Comparison of ENCODE assay signal across 15 mouse cellular contexts in the genomic region with DNA sequence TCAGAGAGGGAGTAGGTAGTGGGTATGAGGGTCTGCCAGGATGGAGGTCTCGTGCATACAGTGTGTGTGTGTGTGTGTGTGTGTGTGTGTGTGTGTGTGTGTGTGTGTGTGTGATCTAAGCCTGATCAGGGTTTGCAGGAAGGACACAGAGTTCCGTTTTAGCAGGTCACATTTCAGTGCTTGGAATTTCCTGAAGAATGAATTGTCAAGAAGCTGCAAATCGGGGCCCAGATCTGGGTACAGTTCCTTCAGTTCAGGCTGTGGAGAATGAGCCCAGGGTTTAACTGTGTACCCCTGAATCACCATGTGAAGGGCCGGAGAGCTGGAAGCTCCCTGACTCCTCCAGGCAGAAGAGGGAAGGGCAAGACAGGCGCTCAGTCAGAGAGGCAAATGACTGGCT. TPM values are rescaled to one million over a fixed set of nuclear protein-coding genes. Genes with fewer than 3 reads are reported as not detected.
A peak's percentile ranks its signal among the peaks of the same experiment; 100 is the strongest.
DNase-seq lines count a peak whose midpoint lies in the region; ATAC-seq and TF ChIP-seq lines count a peak whose summit lies in the region.
"Had no signal": no experiment of that assay in that cellular context is flagged by ENCODE, and none has a peak within 500 bp of the region (broad histone marks: within the 10 kb centered on the region; RNA-seq: fewer than 3 reads in every experiment).

No protein-coding gene starts in this region.

- WGBS in heart, embryonic 10.5 days = 54% methylated on average over 5 of the region's 5 CpGs
- 51% methylated on average over 5 of the region's 5 CpGs for WGBS in heart, embryonic 11.5 days (ENCODE audit: insufficient replicate concordance)
- WGBS in kidney, postnatal 0 days = 43% methylated on average over 5 of the region's 5 CpGs
- WGBS in embryonic facial prominence, embryonic 13.5 days = 30% methylated on average over 5 of the region's 5 CpGs

- H3K4me2 ChIP-seq in heart, embryonic 11.5 days = no peak overlapping the region
- H3K4me2 ChIP-seq in kidney, postnatal 0 days (ENCODE audit: low read length) = no peak overlapping the region
- H3K4me2 ChIP-seq in embryonic facial prominence, embryonic 13.5 days = no peak overlapping the region
- H3K4me2 ChIP-seq: neural tube, embryonic 15.5 days had no signal

- H3K27ac ChIP-seq in heart, embryonic 10.5 days = peak overlapping the region; percentile 29; the same call in 1 of the 2 replicates
- no peak overlapping the region for H3K27ac ChIP-seq in heart, embryonic 11.5 days (ENCODE audit: low read depth, low read length)
- peak overlapping the region; percentile 33; the same call in 1 of the 2 replicates for H3K27ac ChIP-seq in kidney, postnatal 0 days
- H3K27ac ChIP-seq in embryonic facial prominence, embryonic 13.5 days = peak overlapping the region; percentile 33; the same call in 1 of the 2 replicates
- H3K27ac ChIP-seq: neural tube, embryonic 15.5 days had no signal

- peaks cover 31% of the 10 kb centered on the region for H3K4me1 ChIP-seq in heart, embryonic 10.5 days
- 0 out of 2 replicates have a peak, but pooled peaks cover 6% of the 10 kb centered on the region for H3K4me1 ChIP-seq in heart, embryonic 11.5 days (ENCODE audit: control insufficient read depth, insufficient read depth, low read length)
- H3K4me1 ChIP-seq in kidney, postnatal 0 days (replicated peaks; ENCODE audit: insufficient read depth, low read length) = peaks cover 8% of the 10 kb centered on the region; the same call in 1 of the 2 replicates
- peaks cover 61% of the 10 kb centered on the region for H3K4me1 ChIP-seq in E14TG2a.4 (replicated peaks; ENCODE audit: low read depth, low read length)
- H3K4me1 ChIP-seq in embryonic facial prominence, embryonic 13.5 days = peaks cover 34% of the 10 kb centered on the region

- DNase-seq in heart, embryonic 10.5 days (ENCODE audit: low spot score) = no peak
- peak; percentile 46 for DNase-seq in kidney, postnatal 0 days (ENCODE audit: low spot score)
- DNase-seq in kidney, postnatal 10 days = no peak
- DNase-seq: adrenal gland, postnatal 10 days; cerebellum, adult 9-10 months; embryo, embryonic 11 days; lung, adult 18-20 months; retina, postnatal 1 day had no signal

- TF ChIP-seq CTCF in kidney, postnatal 0 days (IDR thresholded peaks at IDR 0.05; ENCODE audit: low read depth) = no peak
- no peak for TF ChIP-seq CTCF in E14TG2a.4 (conservative IDR thresholded peaks at IDR 0.05; ENCODE audit: low read length)

- no peaks in the 10 kb centered on the region for H3K9me3 ChIP-seq in heart, embryonic 10.5 days
- H3K9me3 ChIP-seq in heart, embryonic 11.5 days (replicated peaks; ENCODE audit: control insufficient read depth, low read length) = no peaks in the 10 kb centered on the region
- no peaks in the 10 kb centered on the region for H3K9me3 ChIP-seq in kidney, postnatal 0 days (replicated peaks; ENCODE audit: low read length)
- H3K9me3 ChIP-seq in E14TG2a.4 (ENCODE audit: low read length) = no peaks in the 10 kb centered on the region
- no peaks in the 10 kb centered on the region for H3K9me3 ChIP-seq in embryonic facial prominence, embryonic 13.5 days
- H3K9me3 ChIP-seq: neural tube, embryonic 15.5 days had no signal

- H3K4me3 ChIP-seq in heart, embryonic 10.5 days = no peak overlapping the region
- H3K4me3 ChIP-seq in heart, embryonic 11.5 days (ENCODE audit: low read depth, low read length) = no peak overlapping the region
- no peak overlapping the region for H3K4me3 ChIP-seq in kidney, postnatal 0 days (replicated peaks; ENCODE audit: low read depth, low read length)
- 0 out of 2 replicates have a peak overlapping the region, but pooled peaks have one; percentile 41 for H3K4me3 ChIP-seq in E14TG2a.4 (replicated peaks; ENCODE audit: low read length)
- no peak overlapping the region for H3K4me3 ChIP-seq in embryonic facial prominence, embryonic 13.5 days
- H3K4me3 ChIP-seq: neural tube, embryonic 15.5 days had no signal

- no peak for ATAC-seq in heart, embryonic 11.5 days (replicated peaks; ENCODE audit: insufficient number of reproducible peaks, low FRiP score, low TSS enrichment)
- no peak for ATAC-seq in kidney, postnatal 0 days (replicated peaks; ENCODE audit: low FRiP score, low read depth)
- no peak for ATAC-seq in embryonic facial prominence, embryonic 13.5 days (ENCODE audit: insufficient number of reproducible peaks, insufficient read depth, low FRiP score, low TSS enrichment, low read depth)
- no peak for ATAC-seq in granulocyte monocyte progenitor cell, adult 5-6 weeks (replicated peaks; ENCODE audit: poor library complexity, severe bottlenecking)

- no peaks in the 10 kb centered on the region for H3K36me3 ChIP-seq in heart, embryonic 10.5 days
- H3K36me3 ChIP-seq in heart, embryonic 11.5 days (ENCODE audit: control insufficient read depth, insufficient read depth, low read length) = no peaks in the 10 kb centered on the region
- H3K36me3 ChIP-seq in kidney, postnatal 0 days (ENCODE audit: insufficient read depth, low read length) = no peaks in the 10 kb centered on the region
- no peaks in the 10 kb centered on the region for H3K36me3 ChIP-seq in E14TG2a.4 (ENCODE audit: insufficient read depth, low read length)
- no peaks in the 10 kb centered on the region for H3K36me3 ChIP-seq in embryonic facial prominence, embryonic 13.5 days
- H3K36me3 ChIP-seq: neural tube, embryonic 15.5 days had no signal

- H3K9ac ChIP-seq in heart, embryonic 11.5 days (ENCODE audit: low read depth, low read length) = no peak overlapping the region
- H3K9ac ChIP-seq in kidney, postnatal 0 days (ENCODE audit: low read depth, low read length) = no peak overlapping the region
- H3K9ac ChIP-seq in embryonic facial prominence, embryonic 13.5 days = no peak overlapping the region
- H3K9ac ChIP-seq: neural tube, embryonic 15.5 days had no signal

- H3K27me3 ChIP-seq in heart, embryonic 10.5 days (ENCODE audit: insufficient read depth, poor library complexity, severe bottlenecking) = 0 out of 2 replicates have a peak, but pooled peaks cover 14% of the 10 kb centered on the region
- H3K27me3 ChIP-seq in heart, embryonic 11.5 days (ENCODE audit: control insufficient read depth, insufficient read depth, low read length) = no peaks in the 10 kb centered on the region
- H3K27me3 ChIP-seq in kidney, postnatal 0 days (ENCODE audit: insufficient read depth, low read length) = no peaks in the 10 kb centered on the region
- peaks cover 9% of the 10 kb centered on the region for H3K27me3 ChIP-seq in E14TG2a.4 (ENCODE audit: insufficient read depth, low read length)
- no peaks in the 10 kb centered on the region for H3K27me3 ChIP-seq in embryonic facial prominence, embryonic 13.5 days
- H3K27me3 ChIP-seq: neural tube, embryonic 15.5 days had no signal

RNA-seq across cellular contexts. Expression of a gene that starts 6.3 kb away (rescaled TPM):
- 32.0 and 37.7 TPM in 2 replicates for polyA plus RNA-seq in heart, embryonic 10.5 days (2016; fragmentation: Nextera tagmentation; extraction: Ambion mirVana)
- polyA plus RNA-seq in heart, embryonic 11.5 days (2014; fragmentation: Nextera tagmentation; extraction: Ambion mirVana) = 29.9 and 33.0 TPM in 2 replicates
- 79.5 and 83.5 TPM in 2 replicates for polyA plus RNA-seq in kidney, postnatal 0 days (2015; fragmentation: Nextera tagmentation; extraction: Ambion mirVana)
- 40.7 and 43.1 TPM in 2 replicates for polyA plus RNA-seq in embryonic facial prominence, embryonic 13.5 days (2015; fragmentation: Nextera tagmentation; extraction: Ambion mirVana)
- total RNA-seq in granulocyte monocyte progenitor cell, adult 5-6 weeks (2014; fragmentation: Nextera tagmentation) = not detected in 2 replicates
- total RNA-seq in granulocyte monocyte progenitor cell, adult 5-6 weeks (2017) = not detected in 2 replicates
- total RNA-seq: megakaryocyte-erythroid progenitor cell, adult 5-6 weeks; MEL had no signal

RNA-seq across cellular contexts. Expression of a gene that starts 16.9 kb away (rescaled TPM):
- 39.9 and 42.4 TPM in 2 replicates for polyA plus RNA-seq in heart, embryonic 10.5 days (2016; fragmentation: Nextera tagmentation; extraction: Ambion mirVana)
- polyA plus RNA-seq in heart, embryonic 11.5 days (2014; fragmentation: Nextera tagmentation; extraction: Ambion mirVana) = 37.5 and 40.9 TPM in 2 replicates
- polyA plus RNA-seq in kidney, postnatal 0 days (2015; fragmentation: Nextera tagmentation; extraction: Ambion mirVana) = 75.8 and 82.2 TPM in 2 replicates
- 67.4 and 68.6 TPM in 2 replicates for polyA plus RNA-seq in embryonic facial prominence, embryonic 13.5 days (2015; fragmentation: Nextera tagmentation; extraction: Ambion mirVana)
- 55.0 and 80.7 TPM in 2 replicates for total RNA-seq in granulocyte monocyte progenitor cell, adult 5-6 weeks (2014; fragmentation: Nextera tagmentation)
- 62.0 and 65.0 TPM in 2 replicates for total RNA-seq in granulocyte monocyte progenitor cell, adult 5-6 weeks (2017)

RNA-seq across cellular contexts. Expression of a gene that starts 28.1 kb away (rescaled TPM):
- 76.7 and 86.0 TPM in 2 replicates for polyA plus RNA-seq in heart, embryonic 10.5 days (2016; fragmentation: Nextera tagmentation; extraction: Ambion mirVana)
- polyA plus RNA-seq in heart, embryonic 11.5 days (2014; fragmentation: Nextera tagmentation; extraction: Ambion mirVana) = 83.1 and 94.1 TPM in 2 replicates
- polyA plus RNA-seq in kidney, postnatal 0 days (2015; fragmentation: Nextera tagmentation; extraction: Ambion mirVana) = 148 and 182 TPM in 2 replicates
- 120 and 147 TPM in 2 replicates for polyA plus RNA-seq in embryonic facial prominence, embryonic 13.5 days (2015; fragmentation: Nextera tagmentation; extraction: Ambion mirVana)
- 31.2 and 122 TPM in 2 replicates for total RNA-seq in granulocyte monocyte progenitor cell, adult 5-6 weeks (2014; fragmentation: Nextera tagmentation)
- total RNA-seq in granulocyte monocyte progenitor cell, adult 5-6 weeks (2017) = 86.0 and 91.7 TPM in 2 replicates

RNA-seq across cellular contexts. Expression of a gene that starts 35.5 kb away (rescaled TPM):
- 0.71 and 2.5 TPM in 2 replicates for polyA plus RNA-seq in heart, embryonic 10.5 days (2016; fragmentation: Nextera tagmentation; extraction: Ambion mirVana)
- polyA plus RNA-seq in heart, embryonic 11.5 days (2014; fragmentation: Nextera tagmentation; extraction: Ambion mirVana) = 1.9 TPM in 2 replicates
- polyA plus RNA-seq in kidney, postnatal 0 days (2015; fragmentation: Nextera tagmentation; extraction: Ambion mirVana) = 4.2 and 6.1 TPM in 2 replicates
- polyA plus RNA-seq in embryonic facial prominence, embryonic 13.5 days (2015; fragmentation: Nextera tagmentation; extraction: Ambion mirVana) = 22.6 and 26.6 TPM in 2 replicates
- total RNA-seq in granulocyte monocyte progenitor cell, adult 5-6 weeks (2014; fragmentation: Nextera tagmentation) = not detected in 2 replicates
- total RNA-seq in granulocyte monocyte progenitor cell, adult 5-6 weeks (2017) = not detected in 2 replicates
- total RNA-seq: megakaryocyte-erythroid progenitor cell, adult 5-6 weeks had no signal

RNA-seq across cellular contexts. Expression of a gene that starts 41.2 kb away (rescaled TPM):
- polyA plus RNA-seq in heart, embryonic 10.5 days (2016; fragmentation: Nextera tagmentation; extraction: Ambion mirVana) = 0.79 and 1.9 TPM in 2 replicates
- polyA plus RNA-seq in heart, embryonic 11.5 days (2014; fragmentation: Nextera tagmentation; extraction: Ambion mirVana) = 0.56 and 1.1 TPM in 2 replicates
- 2.7 and 3.7 TPM in 2 replicates for polyA plus RNA-seq in kidney, postnatal 0 days (2015; fragmentation: Nextera tagmentation; extraction: Ambion mirVana)
- polyA plus RNA-seq in embryonic facial prominence, embryonic 13.5 days (2015; fragmentation: Nextera tagmentation; extraction: Ambion mirVana) = 7.0 and 9.7 TPM in 2 replicates
- 3.7 and 6.0 TPM in 2 replicates for total RNA-seq in granulocyte monocyte progenitor cell, adult 5-6 weeks (2014; fragmentation: Nextera tagmentation)
- total RNA-seq in granulocyte monocyte progenitor cell, adult 5-6 weeks (2017) = 0.52 and 2.8 TPM in 2 replicates
- total RNA-seq: megakaryocyte-erythroid progenitor cell, adult 5-6 weeks had no signal
